Mouse (Mus musculus): Measurements from ENCODE around the gene Med13l. TPM values are rescaled to one million over a fixed set of nuclear protein-coding genes. Genes with fewer than 3 reads are reported as not detected.

Med13l gene
- total and polyA plus RNA-seq, 2 experiments = 4.2 to 5.0 TPM

DNA sequence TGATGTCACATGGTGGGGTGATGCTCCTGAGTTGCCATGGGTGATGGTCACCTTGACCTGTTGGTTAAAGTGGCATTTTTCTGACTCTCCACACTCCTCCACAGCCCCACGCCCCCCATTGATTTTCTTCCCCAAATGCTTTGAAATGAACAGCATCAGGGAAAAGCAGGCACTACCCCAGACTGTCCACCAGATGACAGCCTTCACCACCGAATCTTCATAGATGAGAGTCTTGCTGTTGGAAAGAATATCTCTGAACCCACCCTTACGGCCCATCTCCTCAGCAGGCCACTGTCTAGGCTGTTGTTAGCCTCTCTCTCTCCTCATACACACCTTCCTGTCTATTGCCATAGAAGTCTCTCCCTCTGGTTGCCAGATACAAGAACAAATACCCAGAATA lies 213.4 kb downstream of the Med13l start:
- H3K36me3 ChIP-seq (ENCODE audit: control insufficient read depth, insufficient read depth, low read length) = no peaks in the 10 kb centered on the region
- 33% methylated on average over 3 of the region's 3 CpGs for WGBS
- H3K27ac ChIP-seq (replicated peaks; ENCODE audit: insufficient read depth, low read depth, low read length) = no peak overlapping the region
- no peak for DNase-seq (ENCODE audit: extremely low read depth, low read depth, low spot score)
- H3K4me3 ChIP-seq (ENCODE audit: insufficient read depth, low read depth, low read length) = no peak overlapping the region
- TF ChIP-seq CTCF (IDR thresholded peaks at IDR 0.05; ENCODE audit: low read depth, low read length) = 0 out of 2 replicates have a peak, but pooled peaks have one; percentile 6
- TF ChIP-seq POLR2A (IDR thresholded peaks at IDR 0.05; ENCODE audit: extremely low read depth, insufficient read depth, low read length) = no peak
- no peaks in the 10 kb centered on the region for H3K27me3 ChIP-seq (ENCODE audit: control insufficient read depth, insufficient read depth, low read length)
- H3K4me1 ChIP-seq (ENCODE audit: control insufficient read depth, insufficient read depth, low read length) = no peaks in the 10 kb centered on the region
- no peak overlapping the region for H3K9ac ChIP-seq (ENCODE audit: low read depth, low read length)
- no peaks in the 10 kb centered on the region for H3K79me2 ChIP-seq (ENCODE audit: control insufficient read depth, insufficient read depth, low read length)

- TF ChIP-seq POLR2A (IDR thresholded peaks at IDR 0.05; ENCODE audit: extremely low read depth, insufficient read depth, low read length) (no peak), CTCF (IDR thresholded peaks at IDR 0.05; ENCODE audit: low read depth, low read length) (no peak)
- Histone ChIP-seq H3K4me3 (ENCODE audit: insufficient read depth, low read depth, low read length) (no peak overlapping the region), H3K27me3 (ENCODE audit: control insufficient read depth, insufficient read depth, low read length) (no peaks in the 10 kb centered on the region), H3K79me2 (ENCODE audit: control insufficient read depth, insufficient read depth, low read length) (no peaks in the 10 kb centered on the region), H3K9ac (ENCODE audit: low read depth, low read length) (no peak overlapping the region), H3K27ac (replicated peaks; ENCODE audit: insufficient read depth, low read depth, low read length) (no peak overlapping the region), H3K36me3 (ENCODE audit: control insufficient read depth, insufficient read depth, low read length) (no peaks in the 10 kb centered on the region), H3K4me1 (ENCODE audit: control insufficient read depth, insufficient read depth, low read length) (no peaks in the 10 kb centered on the region)
- whole genome bisulfite sequencing = 80% methylated on average over 6 of the region's 6 CpGs
- DNase-seq (ENCODE audit: extremely low read depth, low read depth, low spot score) = no peak
These were observed 215.9 kb downstream of the Med13l start for GRCm38 (mm10) chr5:118776396-118776795.

DNA sequence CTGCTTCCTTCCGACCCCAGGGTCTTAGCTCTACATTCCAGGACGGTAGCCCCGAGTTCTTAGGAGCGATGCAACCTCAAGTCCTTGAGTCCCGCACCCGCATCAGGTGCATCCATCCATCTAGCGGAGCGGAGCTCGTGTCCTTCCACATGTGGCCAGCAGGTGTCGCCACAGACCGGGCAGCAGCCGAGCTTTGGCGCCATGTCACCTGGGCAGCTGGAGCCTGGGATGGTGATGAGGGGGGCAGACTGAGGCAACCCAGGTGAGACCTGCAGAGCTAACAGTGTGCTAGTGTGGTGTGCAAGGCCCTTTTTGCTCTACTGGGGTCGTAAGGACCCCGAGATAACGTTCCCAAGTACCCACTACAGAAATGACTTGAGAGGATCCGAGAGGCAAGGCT lies 221.1 kb downstream of the Med13l start:
- TF ChIP-seq CTCF (IDR thresholded peaks at IDR 0.05; ENCODE audit: low read depth, low read length) (peak; percentile 98), POLR2A (IDR thresholded peaks at IDR 0.05; ENCODE audit: extremely low read depth, insufficient read depth, low read length) (no peak)
- Histone ChIP-seq H3K79me2 (ENCODE audit: control insufficient read depth, insufficient read depth, low read length) (no peaks in the 10 kb centered on the region), H3K9ac (ENCODE audit: low read depth, low read length) (no peak overlapping the region), H3K4me3 (ENCODE audit: insufficient read depth, low read depth, low read length) (no peak overlapping the region), H3K27ac (replicated peaks; ENCODE audit: insufficient read depth, low read depth, low read length) (no peak overlapping the region), H3K4me1 (ENCODE audit: control insufficient read depth, insufficient read depth, low read length) (no peaks in the 10 kb centered on the region), H3K27me3 (ENCODE audit: control insufficient read depth, insufficient read depth, low read length) (no peaks in the 10 kb centered on the region), H3K36me3 (ENCODE audit: control insufficient read depth, insufficient read depth, low read length) (no peaks in the 10 kb centered on the region)
- WGBS = 10% methylated on average over 17 of the region's 17 CpGs
- DNase-seq (ENCODE audit: extremely low read depth, low read depth, low spot score) = peak; percentile 3

DNA sequence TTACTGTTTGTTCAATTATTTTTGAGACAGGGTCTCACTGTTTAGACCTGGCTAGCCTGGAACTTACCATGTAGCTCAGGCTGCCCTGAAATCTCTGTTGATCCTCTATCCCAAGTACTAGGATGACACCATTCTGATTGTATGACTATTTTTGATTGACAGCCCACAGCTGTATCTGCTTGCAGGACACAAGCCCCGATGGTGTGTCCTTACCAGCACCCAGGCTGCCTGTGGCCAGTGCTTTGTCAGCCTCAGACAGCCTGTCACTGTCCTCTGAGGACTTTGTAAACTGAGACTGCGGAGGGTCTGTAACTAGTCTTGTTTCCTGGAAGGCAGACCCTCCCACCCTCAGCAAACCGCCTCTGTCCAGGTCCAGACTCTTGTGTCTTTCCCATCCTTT lies 221.7 kb downstream of the Med13l start:
- no peak overlapping the region for H3K27ac ChIP-seq (replicated peaks; ENCODE audit: insufficient read depth, low read depth, low read length)
- no peak overlapping the region for H3K4me3 ChIP-seq (ENCODE audit: insufficient read depth, low read depth, low read length)
- no peaks in the 10 kb centered on the region for H3K36me3 ChIP-seq (ENCODE audit: control insufficient read depth, insufficient read depth, low read length)
- no peaks in the 10 kb centered on the region for H3K4me1 ChIP-seq (ENCODE audit: control insufficient read depth, insufficient read depth, low read length)
- no peak for TF ChIP-seq CTCF (IDR thresholded peaks at IDR 0.05; ENCODE audit: low read depth, low read length)
- TF ChIP-seq POLR2A (IDR thresholded peaks at IDR 0.05; ENCODE audit: extremely low read depth, insufficient read depth, low read length) = no peak
- H3K79me2 ChIP-seq (ENCODE audit: control insufficient read depth, insufficient read depth, low read length) = no peaks in the 10 kb centered on the region
- H3K9ac ChIP-seq (ENCODE audit: low read depth, low read length) = no peak overlapping the region
- no peaks in the 10 kb centered on the region for H3K27me3 ChIP-seq (ENCODE audit: control insufficient read depth, insufficient read depth, low read length)
- 71% methylated on average over 3 of the region's 3 CpGs for WGBS
- DNase-seq (ENCODE audit: extremely low read depth, low read depth, low spot score) = no peak

DNA sequence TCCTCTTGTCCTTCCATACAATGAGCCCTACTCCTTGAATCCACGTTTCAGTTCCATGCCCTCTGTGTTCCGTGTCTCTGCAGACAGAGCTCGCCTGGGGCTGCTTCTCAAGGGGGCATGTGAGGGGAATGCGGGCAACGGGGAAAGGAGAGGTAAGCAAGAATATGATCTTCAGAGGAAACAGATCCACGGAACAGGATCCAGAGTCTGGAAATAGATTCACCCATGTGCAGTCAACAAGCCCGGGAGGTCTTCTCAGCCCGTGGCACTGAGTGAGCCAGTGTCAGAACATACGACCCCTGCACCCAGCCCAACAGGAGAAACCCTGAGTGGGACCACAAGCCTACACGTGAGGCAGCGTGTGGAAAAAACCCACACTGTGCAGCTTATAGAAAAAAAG lies 228.7 kb downstream of the Med13l start:
- Histone ChIP-seq H3K4me3 (ENCODE audit: insufficient read depth, low read depth, low read length) (no peak overlapping the region), H3K27me3 (ENCODE audit: control insufficient read depth, insufficient read depth, low read length) (no peaks in the 10 kb centered on the region), H3K79me2 (ENCODE audit: control insufficient read depth, insufficient read depth, low read length) (no peaks in the 10 kb centered on the region), H3K4me1 (ENCODE audit: control insufficient read depth, insufficient read depth, low read length) (no peaks in the 10 kb centered on the region), H3K36me3 (ENCODE audit: control insufficient read depth, insufficient read depth, low read length) (no peaks in the 10 kb centered on the region), H3K9ac (ENCODE audit: low read depth, low read length) (no peak overlapping the region), H3K27ac (replicated peaks; ENCODE audit: insufficient read depth, low read depth, low read length) (no peak overlapping the region)
- WGBS = 88% methylated on average over 11 of the region's 11 CpGs
- TF ChIP-seq CTCF (IDR thresholded peaks at IDR 0.05; ENCODE audit: low read depth, low read length) = no peak
- no peak for TF ChIP-seq POLR2A (IDR thresholded peaks at IDR 0.05; ENCODE audit: extremely low read depth, insufficient read depth, low read length)
- no peak for DNase-seq (ENCODE audit: extremely low read depth, low read depth, low spot score)

GRCm38 (mm10) chr5:118789776-118790175 lies 229.3 kb downstream of the Med13l start:
- WGBS = 76% methylated on average over 9 of the region's 9 CpGs
- Histone ChIP-seq H3K4me1 (ENCODE audit: control insufficient read depth, insufficient read depth, low read length) (no peaks in the 10 kb centered on the region), H3K27me3 (ENCODE audit: control insufficient read depth, insufficient read depth, low read length) (no peaks in the 10 kb centered on the region), H3K9ac (ENCODE audit: low read depth, low read length) (no peak overlapping the region), H3K4me3 (ENCODE audit: insufficient read depth, low read depth, low read length) (no peak overlapping the region), H3K27ac (replicated peaks; ENCODE audit: insufficient read depth, low read depth, low read length) (no peak overlapping the region), H3K36me3 (ENCODE audit: control insufficient read depth, insufficient read depth, low read length) (no peaks in the 10 kb centered on the region), H3K79me2 (ENCODE audit: control insufficient read depth, insufficient read depth, low read length) (no peaks in the 10 kb centered on the region)
- TF ChIP-seq CTCF (IDR thresholded peaks at IDR 0.05; ENCODE audit: low read depth, low read length) = no peak
- no peak for TF ChIP-seq POLR2A (IDR thresholded peaks at IDR 0.05; ENCODE audit: extremely low read depth, insufficient read depth, low read length)
- no peak for DNase-seq (ENCODE audit: extremely low read depth, low read depth, low spot score)

All from liver, adult 2 months (tissue).